Mouse (Mus musculus): ENCODE data around the gene Fuom.

Fuom gene

DNA sequence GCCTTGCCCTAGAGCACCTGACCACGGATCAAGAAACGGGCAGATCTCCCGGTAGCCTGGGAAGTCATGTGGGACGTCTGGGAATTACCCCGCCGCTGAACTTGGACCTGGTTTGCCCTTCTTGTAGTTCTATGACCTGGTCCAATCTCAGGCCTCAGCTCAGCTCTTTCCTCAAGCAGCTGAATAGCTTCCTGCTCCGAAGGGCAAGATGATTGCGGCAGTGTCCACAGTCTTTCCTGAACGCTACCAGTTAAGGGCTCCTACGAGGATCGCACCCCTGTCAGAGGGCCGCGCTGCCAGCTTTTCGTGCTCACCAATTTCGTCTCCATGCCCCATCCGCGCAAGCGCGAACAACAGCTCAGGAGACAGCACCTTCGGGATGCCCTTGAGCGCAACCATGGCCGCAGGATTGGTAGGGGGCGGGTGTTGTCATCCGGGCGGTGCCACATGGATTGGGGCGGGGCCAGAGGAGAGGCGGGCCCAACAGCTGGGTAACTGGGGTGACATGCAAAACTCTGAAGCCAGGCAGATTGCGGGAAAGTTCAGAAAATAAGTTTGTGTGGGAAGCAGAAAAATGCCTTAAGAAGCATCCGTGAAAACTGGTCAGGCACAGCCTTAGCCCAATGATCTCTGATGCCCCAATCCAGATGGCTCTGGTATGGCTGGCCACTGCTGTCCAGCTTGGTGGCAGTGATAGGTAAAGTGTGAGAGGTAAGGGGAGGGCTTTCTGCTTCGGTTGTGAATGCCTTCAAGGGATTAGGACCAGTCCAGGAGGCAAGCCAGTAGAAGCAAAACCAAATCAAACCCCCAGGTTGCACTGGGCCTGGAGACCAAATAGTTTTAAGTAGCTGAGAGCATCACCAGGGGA is at the start of gene Fuom:
Fuom (minus strand) TSS at position 449 of the 868 bp plus-strand sequence.
- WGBS: 1% methylated on average over 30 of the region's 30 CpGs

DNA sequence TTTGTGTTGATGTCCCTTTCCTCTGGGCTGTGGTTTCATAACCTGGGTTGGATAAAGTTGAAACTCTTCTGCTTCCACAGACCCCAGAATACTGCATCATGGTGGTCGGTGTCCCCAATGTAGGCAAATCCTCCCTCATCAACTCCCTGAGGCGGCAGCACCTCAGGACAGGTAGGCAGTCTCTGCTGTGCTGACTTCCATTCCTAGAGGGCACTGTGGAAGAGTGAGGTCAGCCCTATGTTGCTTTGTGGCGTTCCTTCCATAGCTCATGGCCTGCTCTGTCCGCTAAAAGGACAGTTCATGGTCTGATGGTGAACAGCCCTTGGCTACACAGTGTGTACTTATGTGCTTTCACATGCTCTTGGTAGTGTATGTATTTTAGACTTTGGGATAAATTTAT is 42.3 kb upstream of the Fuom start:
- 90% methylated on average over 4 of the region's 4 CpGs for WGBS

DNA sequence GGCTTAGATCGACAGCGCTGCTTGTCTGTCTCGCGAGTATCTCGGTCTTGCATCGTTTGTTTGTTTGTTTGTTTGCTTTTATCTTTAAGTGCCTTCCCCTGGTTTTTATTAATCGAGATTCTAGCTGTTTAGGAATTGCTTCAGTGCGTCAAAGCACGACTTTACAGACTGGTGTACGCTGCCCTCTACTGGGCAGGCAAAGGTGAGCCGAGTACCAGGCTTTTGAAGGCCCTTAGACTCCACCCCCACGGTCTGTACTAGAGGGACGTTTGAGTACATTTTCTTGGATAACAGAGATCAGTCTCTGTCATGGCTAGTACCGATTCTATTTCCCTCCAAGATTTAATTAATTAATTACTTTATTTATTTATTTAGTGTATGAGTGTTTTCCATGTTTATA is 39.1 kb upstream of the Fuom start:
- WGBS: 6% methylated on average over 14 of the region's 14 CpGs

DNA sequence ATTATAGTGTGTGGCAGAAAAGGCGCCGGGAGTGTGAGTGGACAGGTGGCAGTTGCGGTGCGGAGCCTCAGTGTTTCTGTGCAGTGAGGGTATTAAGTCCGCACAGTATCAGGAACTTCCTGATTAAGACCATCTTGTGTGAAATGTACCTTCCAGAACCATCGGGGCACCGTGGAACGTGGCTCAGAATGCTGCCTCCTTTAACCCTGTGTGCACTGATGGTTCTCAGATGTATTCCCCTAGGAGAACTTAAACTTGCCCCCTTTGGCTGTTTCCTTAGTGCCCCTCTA is 35.7 kb upstream of the Fuom start:
- WGBS: 0% methylated on average over 8 of the region's 8 CpGs

DNA sequence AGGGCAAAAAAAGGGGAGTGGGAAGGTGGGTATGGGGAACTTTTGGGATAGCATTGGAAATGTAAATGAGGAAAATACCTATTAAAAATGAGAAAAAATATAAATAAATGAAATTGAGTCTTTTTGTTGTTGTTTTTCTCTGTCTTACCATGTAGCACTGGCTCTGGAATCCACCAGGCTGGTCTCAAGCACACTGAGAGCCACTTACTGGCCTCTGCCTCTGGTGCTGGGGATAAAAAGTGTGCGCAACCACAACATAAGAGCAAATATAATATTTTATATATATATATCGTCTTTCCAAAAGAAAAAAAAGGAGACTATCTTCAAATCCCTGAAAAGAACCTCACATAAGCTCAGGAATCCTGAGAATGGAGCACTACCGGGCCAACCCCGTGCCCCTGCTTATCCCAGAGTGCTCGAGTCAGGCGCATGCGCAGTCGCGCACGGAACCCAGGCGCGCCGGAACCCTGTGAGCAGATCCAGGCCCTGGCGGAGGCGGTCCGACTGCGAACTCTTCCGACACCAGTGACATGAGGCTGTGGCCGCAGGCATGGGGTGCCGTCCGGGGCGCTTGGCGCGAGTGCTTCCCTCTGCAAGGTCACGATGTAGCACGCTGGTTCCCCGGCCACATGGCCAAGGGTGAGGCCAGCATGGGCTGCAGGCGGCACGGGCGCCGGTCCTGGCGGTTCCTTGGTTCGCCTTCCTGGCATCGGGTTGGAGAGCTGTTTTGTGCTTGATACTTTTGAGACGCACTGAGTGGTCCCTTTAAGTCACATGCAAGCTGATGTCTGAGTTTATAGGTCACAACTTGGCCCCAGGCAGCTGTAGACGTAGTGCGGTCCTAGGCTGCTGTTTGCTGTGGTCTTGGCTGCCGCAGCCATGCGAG is 35.1 kb upstream of the Fuom start, which contains the start of gene Mtg1:
Mtg1 (plus strand) TSS at position 430 of the 886 bp plus-strand sequence.
- WGBS: 2% methylated on average over 39 of the region's 39 CpGs

DNA sequence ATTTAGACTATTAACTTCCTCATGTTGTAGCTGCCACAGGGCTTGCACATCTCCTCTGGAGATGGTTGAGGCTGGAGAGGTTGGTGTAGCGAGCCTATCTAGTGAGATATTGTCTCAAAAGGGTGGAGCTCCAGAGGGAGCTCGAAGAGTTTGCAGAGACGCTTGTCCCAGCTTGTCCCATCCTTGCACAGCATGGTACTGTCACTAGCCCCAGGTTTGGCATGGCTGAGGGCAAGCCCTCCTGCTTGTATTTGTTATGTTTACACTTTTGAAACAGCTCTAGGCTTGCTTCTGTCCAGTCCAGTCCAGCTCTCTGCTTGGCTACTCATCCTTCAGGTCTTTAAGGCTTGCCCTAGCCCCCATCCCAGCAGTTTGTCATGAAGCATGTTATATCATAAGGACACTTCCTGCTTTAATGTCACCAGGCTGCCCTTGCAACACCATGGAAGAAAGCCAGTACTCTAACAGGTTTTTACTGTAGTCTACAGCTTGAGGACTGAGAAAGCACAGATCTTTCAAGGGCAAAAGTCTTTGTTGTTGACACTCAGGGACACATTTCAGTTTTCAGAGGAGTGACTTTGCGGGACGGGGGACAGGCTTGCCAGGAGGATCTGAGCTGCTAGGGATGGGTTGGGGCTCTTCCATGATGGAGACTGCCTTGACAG is 33.0 kb upstream of the Fuom start:
- WGBS: 89% methylated on average over 5 of the region's 5 CpGs

DNA sequence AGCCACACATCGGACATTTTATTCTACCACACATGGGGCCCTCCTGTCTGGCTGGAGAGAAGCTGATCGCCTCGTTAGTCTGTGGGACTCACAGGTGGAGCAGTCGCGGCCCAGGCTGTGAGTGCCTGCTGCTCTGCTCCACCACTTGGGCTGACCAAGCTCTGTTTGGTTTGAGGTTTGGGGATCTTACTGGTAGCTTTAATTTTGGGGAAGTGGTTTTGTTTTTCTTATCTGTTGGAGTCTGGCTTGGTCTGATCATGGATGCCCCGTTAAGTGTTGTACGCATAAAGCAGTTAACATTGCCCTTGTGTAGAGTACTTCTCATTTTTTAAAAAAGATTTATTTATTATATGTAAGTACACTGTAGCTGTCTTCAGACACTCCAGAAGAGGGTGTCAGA is 31.8 kb upstream of the Fuom start:
- WGBS: 86% methylated on average over 7 of the region's 7 CpGs

DNA sequence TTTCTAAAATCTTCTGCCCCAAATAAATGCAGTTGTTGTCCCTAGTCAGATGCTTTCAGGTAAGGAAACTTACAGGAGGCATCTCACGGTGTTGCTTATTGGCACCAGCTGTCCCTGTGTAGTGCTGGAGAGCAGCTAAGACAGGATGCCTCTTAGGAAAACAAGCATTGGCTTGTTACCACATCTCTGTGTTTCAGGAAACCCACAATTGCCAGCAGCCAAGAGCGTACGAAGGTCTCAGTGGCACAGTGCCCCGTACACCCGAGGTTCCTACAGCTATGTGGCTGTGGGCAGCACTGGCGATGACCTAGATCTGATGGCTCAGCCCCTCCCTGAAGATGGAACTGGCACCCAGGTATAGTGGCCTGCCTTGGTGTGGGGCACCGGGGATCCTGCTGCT is 29.9 kb upstream of the Fuom start:
- WGBS: 87% methylated on average over 7 of the region's 7 CpGs

DNA sequence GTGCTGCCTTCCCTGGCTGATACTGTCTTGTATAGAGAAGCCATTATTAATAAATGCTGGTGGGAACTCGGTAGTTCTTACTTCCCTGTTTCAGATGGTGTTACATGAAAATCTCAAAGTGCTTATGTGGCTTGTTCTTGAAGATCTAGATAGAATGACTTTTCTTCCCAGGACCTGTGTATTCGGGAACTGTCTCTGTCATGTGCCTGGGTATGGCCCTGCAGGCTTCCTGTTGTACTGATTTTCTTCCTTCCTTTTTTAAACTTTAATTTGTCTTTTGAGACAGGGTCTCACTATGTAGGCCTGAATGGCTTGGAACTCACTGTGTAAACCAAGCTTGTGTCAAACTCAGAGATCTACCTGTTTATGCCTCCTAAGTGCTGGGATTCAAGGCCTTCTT is 25.7 kb upstream of the Fuom start:
- 90% methylated on average over 2 of the region's 2 CpGs for WGBS

DNA sequence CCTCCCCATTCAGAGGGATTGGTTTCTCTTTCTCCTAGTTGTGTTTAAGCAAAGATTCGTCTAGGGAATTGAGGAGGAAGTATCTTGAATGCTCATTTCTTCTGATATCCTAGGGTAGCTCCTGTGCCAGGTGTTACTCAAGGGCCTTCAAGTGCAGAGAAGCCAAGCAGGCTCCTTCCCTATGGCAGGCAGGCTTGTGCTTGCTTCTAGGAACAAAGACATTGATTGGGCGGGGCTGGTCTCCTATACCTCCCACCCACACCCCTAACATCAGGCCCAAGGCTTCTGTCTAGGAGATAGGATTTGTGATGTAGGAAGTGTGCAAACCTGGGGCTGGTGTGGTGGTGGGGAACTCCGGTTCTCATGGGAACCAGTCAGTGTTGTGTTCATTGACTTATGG is 24.7 kb upstream of the Fuom start:
- WGBS: 84% methylated on average over 3 of the region's 3 CpGs

DNA sequence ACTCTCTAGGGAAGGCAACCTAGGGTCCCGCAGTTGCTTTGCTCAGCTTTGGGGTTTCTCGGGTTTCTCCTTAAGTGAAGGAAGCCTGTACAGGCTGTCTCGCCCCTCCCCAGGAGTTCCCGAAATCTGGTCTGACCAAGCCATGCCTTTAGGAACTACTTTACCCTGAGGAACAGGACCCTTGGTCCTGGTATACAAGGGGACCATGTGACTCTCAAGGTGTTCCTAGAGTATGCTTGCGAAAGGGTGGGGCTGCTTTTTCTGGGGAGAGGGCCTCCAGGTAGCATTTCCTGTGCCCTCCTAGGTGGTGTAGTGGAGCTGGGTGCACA is 23.7 kb upstream of the Fuom start:
- 11% methylated on average over 5 of the region's 5 CpGs for WGBS

DNA sequence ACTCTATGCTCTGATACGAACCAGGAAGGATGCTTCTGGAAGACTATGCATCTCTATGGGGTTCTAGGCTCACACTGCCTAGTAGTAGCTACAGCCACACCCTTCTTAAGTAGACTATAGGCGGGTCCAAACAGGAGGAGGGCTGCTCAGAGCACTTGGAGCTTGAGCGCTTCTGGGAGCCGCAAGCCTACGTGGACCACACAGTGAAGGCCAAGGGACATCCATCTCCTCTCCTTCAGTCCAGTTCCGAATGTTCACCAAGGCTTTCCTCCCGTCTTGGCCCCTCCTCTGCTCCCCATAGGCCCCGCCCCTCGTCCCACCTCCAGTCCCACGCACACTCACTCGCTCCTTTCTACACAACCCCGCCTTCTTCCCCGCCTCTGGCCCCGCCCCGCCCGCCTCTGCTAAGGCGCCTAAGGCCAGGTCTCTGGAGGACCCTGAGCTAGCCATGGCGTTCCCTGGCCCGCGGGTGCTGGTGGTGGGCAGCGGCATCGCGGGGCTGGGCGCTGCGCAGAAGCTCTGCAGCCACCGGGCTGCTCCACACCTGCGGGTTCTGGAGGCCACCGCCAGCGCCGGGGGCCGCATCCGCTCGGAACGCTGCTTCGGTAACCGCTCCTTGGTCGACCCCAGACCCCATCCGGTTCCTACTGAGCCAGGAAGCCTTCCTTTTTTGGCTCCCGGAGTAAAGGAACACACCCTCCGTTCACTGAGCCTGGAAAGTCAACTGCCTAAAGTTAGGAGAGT is 23.2 kb upstream of the Fuom start:
- under 1% methylated on average over 40 of the region's 40 CpGs for WGBS

DNA sequence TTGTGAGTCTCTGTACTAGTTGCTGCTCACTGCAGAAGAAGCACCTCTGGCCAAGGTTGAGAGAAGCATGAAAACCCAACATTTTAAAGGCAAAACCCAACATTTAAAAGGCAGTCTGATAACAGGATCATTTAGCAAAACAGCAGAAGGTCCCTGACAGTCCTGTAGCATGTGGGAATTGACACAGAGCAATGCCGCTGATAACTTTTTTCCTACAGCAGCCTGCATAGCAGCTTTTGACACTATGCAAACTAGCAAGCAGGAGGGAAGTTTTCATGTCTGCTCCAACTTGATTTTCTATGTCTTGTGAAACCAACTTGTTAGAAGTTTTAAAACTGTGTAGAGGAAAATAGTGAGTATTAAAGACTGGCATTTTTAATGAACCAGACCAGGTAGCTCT is 22.1 kb upstream of the Fuom start:
- 84% methylated on average over 1 of the region's 1 CpGs for WGBS

DNA sequence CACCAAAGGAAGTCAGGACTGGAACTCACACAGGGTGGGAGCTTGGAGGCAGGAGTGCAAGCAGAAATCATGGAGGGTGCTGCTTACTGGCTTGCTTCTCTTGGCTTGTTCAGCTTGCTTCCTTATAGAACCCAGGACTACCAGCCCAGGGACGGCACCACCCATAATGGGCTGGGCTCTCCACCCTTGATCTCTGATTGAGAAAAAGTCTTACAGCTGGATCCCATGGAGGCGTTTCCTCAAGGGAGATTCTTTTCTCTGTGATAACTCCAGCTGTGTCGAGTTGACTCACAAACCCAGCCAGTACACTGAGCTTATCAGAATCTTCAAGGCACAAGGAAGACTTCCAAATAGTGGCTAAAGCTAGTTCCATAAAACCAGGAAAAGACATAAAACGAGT is 20.5 kb upstream of the Fuom start:
- WGBS: 52% methylated on average over 4 of the region's 4 CpGs

DNA sequence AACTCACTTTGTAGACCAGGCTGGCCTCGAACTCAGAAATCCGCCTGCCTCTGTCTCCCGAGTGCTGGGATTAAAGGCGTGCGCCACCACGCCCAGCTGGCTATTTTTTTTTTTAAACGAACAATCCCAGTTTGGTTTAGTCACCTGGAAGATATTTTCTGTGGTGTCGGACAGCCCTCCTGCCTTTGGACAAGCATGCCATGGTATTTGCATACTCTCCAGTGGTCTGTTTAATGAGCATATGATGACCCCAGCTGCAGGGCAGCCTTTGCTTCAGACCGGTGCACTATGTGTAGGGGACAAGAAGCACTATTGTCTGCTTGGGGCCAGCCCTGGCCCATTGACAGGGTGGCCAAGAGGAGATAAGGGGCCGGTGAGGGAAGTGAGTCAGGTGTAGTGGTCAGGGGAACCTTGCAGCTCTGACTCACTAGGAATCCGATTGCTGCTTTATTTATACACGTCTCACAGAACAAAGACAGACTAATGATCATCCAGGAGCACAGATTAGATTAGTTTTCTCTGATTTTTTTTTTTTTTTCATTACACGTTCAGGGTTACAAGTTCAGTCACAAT is 19.2 kb upstream of the Fuom start:
- WGBS: 75% methylated on average over 13 of the region's 13 CpGs

DNA sequence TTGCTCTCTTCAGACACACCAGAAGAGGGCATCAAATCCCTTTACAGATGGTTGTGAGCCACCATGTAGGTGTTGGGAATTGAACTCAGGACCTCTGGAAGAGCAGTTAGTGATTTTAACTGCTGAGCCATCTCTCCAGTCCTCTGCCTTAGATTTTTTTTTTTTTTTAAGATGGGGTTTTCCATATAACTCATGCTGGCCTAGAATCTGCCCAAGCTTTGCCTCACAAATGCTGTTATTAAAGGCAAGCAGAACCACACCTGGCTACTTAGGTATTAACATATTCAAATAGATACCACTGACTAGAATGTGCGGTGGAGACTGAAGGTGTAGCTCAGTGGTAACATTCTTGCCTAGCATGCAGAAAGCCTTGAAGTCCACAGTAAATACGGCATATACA is 18.2 kb upstream of the Fuom start:
- 94% methylated on average over 2 of the region's 2 CpGs for WGBS

DNA sequence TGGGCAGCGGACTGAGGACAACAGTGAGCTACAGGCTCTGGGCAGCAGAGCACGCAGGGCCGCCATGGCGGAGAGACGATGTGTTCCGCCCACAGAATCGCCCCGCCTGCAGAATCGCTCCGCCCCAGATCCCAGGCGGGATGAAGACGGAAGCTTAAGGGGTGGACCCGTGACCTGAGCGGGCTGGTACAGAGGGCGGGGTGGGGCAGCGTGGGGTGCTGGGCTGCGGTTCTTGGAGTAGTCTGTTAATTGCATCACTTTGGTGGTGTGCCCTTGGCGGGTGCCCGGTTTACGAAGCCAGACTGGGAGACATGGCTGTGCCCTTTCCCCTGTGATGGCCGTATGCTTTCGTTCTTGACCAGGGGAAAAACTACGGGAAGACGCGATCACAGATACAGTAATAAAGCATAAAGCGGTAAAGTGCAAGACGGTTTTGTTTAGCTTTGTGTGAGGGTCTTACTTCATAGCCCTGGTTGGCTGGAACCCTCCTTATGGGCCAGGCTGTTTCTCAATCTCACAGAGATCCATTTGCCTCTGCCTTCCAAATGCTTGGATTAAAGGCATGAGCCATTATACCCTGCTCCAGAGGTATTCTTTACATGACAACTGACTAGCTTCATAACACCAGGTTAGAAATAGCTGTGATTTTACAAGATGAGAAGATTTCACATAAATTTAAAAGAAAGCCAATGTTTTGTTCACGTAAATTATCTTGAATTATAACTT is 14.3 kb upstream of the Fuom start, which contains the start of gene Echs1:
Echs1 (minus strand) TSS at position 148 of the 726 bp plus-strand sequence.
- WGBS: 3% methylated on average over 28 of the region's 28 CpGs

DNA sequence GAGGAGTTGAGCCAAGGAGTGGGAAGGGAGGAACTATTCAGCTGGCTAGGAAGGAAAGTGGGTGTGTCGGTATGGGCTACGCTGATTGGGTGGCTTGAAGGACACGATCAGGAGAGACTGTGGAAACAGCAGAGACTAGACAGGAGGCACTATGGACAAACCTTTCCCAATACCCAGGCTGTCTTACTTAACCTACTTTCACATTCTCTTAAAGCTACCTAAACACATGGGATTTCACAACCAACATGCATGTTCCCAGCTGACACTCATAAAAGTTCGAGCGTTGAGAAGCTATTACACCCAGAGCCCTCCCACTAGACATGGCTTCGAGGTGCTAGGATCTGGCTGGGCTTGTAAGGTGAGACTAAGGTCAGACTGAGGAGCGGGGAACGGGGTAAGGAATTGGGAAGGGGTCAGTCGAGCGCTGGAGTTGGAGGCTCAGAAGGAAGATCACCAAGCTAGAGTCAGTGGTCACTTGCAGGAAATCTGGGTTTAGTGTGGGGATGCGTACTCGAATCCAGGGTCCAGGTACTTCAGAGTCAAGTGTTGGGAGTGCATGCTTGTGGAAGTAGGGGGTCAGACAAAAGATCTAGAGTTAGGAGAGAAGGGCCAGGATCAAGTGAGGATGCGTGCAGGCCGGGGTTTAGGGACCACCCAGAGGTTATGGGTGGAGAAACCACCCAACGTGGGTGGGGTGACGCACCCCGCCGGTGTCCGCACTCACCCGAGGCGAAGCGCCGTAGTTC is 13.5 kb upstream of the Fuom start, which contains the start of gene Paox:
Paox (plus strand) TSS at position 217 of the 746 bp plus-strand sequence.
- WGBS: under 1% methylated on average over 23 of the region's 23 CpGs

DNA sequence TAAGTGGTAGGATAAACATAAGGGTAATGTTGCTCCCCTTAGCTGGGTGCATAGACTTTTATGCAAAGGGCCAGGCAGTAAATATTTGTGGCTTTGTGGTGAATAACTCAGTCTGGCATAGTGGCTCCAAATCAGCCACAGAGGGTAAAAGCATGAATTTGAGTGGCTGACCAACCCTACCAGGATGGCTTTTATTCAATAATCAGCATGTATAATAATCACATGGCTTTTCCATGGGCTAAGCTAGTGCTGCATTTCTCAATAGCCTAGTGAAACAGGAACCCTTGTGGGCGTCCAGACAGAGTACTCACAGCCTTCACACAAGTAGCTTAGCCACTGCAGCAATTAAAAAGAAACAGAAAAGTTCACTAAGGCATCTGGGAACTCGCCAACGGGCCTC is 9.7 kb upstream of the Fuom start:
- WGBS: 66% methylated on average over 3 of the region's 3 CpGs

DNA sequence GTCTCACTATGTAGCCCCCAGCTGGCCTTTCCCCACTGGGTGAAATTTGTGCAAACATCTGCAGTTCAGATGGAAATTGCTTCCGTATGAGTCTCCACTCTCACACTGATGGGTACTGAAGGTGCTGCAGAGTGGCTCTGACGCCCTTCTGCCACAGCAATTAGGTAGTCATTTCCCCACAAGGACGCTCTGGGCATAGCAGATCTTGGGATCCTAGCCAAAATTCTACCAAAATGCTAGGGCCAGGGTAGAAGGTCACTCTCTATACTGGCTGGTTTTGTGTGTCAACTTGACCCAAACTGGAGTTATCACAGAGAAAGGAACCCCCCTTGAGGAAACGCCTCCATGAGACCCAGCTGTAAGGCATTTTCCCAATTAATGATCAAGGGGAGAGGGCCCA is 1.8 kb upstream of the Fuom start:
- WGBS: 85% methylated on average over 4 of the region's 4 CpGs
